Mouse (Mus musculus) megakaryocyte, embryonic 14.5 days (primary cell): ENCODE measurements around the gene Olfr923.

Experiments
- FLI1 ChIP-seq: IDR thresholded peaks from 2 replicates; pipeline ENCODE4 v1.6.1; 2012; ENCODE audit warnings: low read length, inconsistent platforms, mixed read lengths
- GATA1 ChIP-seq: IDR thresholded peaks from 3 replicates; pipeline ENCODE4 v1.6.1; 2012; ENCODE audit warnings: mixed read lengths, low read length, inconsistent platforms, borderline replicate concordance

DNA sequence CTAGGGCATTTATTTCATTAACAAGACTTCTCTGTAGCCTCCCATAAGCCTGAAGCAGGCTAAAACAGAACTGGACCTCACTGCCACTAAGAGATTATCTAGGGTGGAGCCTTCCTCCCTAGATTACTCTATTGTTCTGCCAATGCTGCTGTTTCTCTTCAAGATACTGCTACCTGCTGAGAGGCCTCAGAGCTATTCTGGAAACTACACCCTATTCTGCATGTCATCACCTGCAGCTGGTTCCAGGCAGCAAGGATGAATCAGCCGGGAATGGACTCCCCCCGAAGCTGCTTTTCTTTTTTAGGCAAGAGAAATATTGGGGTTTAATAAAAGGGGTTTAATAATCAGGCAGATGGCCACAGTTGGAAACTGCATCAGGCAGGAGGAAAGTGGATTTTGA lies 6.7 kb downstream of the Olfr923 start:
- TF ChIP-seq GATA1, result no peak
- TF ChIP-seq FLI1, result no peak
